Mouse (Mus musculus) liver, embryonic 14.5 days (tissue): ENCODE measurements at regions not wholly inside any gene's neighbourhood (a gene's known extent, or its start where the extent isn't known, plus 50 kb on each side); places are given as distances from the start of the nearest gene placed in this dataset.

Experiments used
- CTCF ChIP-seq: IDR thresholded peaks from 2 replicates; pipeline ENCODE4 v1.5.1; 2016; ENCODE audit warnings: antibody characterized with exemption, low read depth, control low read depth
- EP300 ChIP-seq: IDR thresholded peaks from 2 replicates; pipeline ENCODE4 v1.6.1; 2016; ENCODE audit warnings: antibody characterized with exemption, low read depth

DNA sequence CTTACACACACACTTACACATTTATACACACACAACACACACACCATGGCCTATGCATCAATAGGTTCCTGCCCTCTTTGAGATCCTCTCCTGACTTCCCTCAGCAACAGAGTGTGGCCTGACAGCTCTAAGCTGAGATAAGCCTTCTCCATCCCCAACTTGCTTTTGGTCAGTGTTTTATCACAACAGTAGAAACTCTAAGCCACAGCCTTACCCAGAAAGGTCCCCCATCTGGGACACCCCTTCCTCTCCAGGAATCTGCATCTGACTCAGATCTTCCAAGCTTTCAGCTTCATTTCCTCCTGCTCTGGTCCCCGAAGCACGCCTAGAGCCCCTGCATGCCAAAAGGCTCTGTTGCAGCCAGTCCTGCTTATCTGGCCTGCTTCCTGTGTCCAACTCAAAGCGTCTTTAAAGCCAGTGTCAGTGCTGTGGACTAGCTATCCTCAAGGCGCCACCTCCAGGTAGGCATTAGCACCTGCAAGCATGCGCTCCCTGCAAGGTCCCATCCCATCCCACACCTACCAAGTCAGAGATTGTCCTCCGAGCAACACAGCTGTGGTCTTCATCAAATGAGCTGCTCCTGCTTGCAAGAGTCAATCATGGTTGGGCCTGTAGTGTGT lies 205.5 kb upstream of the Rpl38 start:
- peak; percentile 85 for TF ChIP-seq CTCF
- no peak for TF ChIP-seq EP300
